In the genomic region with DNA sequence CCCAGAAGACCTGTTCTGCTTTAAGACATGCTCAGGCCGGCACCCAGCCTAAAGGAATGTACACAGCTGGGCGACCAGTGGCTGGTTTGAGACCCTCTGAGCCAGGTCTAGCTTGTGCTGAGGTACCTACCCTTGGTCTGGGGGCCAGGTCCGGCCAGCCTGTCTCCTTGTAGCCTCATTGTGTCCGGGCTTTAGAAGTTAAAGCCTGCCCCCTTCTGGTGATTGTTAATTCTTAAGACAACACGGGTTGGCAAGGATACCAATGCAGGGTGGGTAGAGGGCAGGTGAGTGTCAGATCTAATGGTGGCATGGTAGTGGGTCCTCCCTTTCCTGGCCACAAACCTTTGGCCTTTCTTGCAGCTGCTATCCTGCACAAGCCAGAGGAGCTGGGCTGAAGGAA, we compare ENCODE assay signal across 8 mouse cellular contexts.
DNase-seq lines count a peak whose midpoint lies in the region; ATAC-seq and TF ChIP-seq lines count a peak whose summit lies in the region.

No protein-coding gene starts in this region.

- WGBS in kidney, embryonic 16.5 days = 16% methylated on average over 5 of the region's 5 CpGs
- 21% methylated on average over 5 of the region's 5 CpGs for WGBS in small intestine, adult 2 months

- peak; percentile 77 for ATAC-seq in frontal cortex, adult (ENCODE audit: low TSS enrichment)
- ATAC-seq in kidney, embryonic 16.5 days (ENCODE audit: low FRiP score, low TSS enrichment) = peak; percentile 80
- no peak for ATAC-seq in erythroblast, adult 5-6 weeks (replicated peaks; ENCODE audit: low FRiP score, poor library complexity, severe bottlenecking)

- no peaks in the 10 kb centered on the region for H3K36me3 ChIP-seq in kidney, embryonic 16.5 days (ENCODE audit: insufficient read depth, low read length)
- H3K36me3 ChIP-seq in small intestine, adult 2 months (ENCODE audit: control insufficient read depth, insufficient read depth, low read length) = no peaks in the 10 kb centered on the region

- no peak overlapping the region for H3K4me3 ChIP-seq in kidney, embryonic 16.5 days (ENCODE audit: low read length)
- no peak overlapping the region for H3K4me3 ChIP-seq in small intestine, adult 2 months (ENCODE audit: low read depth, low read length)

- peak; percentile 44 for DNase-seq in ovary, postnatal 14 days (ENCODE audit: low spot score)
- DNase-seq in ovary, postnatal 10 days (ENCODE audit: low spot score) = no peak
- peak; percentile 51 for DNase-seq in cerebellum, adult 8-10 months
- DNase-seq in lung, postnatal 25 days (ENCODE audit: low spot score) = peak; percentile 32

- H3K9me3 ChIP-seq in kidney, embryonic 16.5 days (ENCODE audit: low read length) = peaks cover 2% of the 10 kb centered on the region; the same call in 1 of the 2 replicates

- H3K4me2 ChIP-seq in kidney, embryonic 16.5 days (replicated peaks; ENCODE audit: low read depth, low read length) = no peak overlapping the region

- H3K27ac ChIP-seq in kidney, embryonic 16.5 days (ENCODE audit: low read length) = no peak overlapping the region
- no peak overlapping the region for H3K27ac ChIP-seq in small intestine, adult 2 months (ENCODE audit: insufficient read depth, low read depth, low read length)

- H3K4me1 ChIP-seq in kidney, embryonic 16.5 days (ENCODE audit: insufficient read depth, low read length) = no peaks in the 10 kb centered on the region
- H3K4me1 ChIP-seq in small intestine, adult 2 months (ENCODE audit: control insufficient read depth, insufficient read depth, insufficient read length, low read length) = no peaks in the 10 kb centered on the region

- H3K9ac ChIP-seq in kidney, embryonic 16.5 days (replicated peaks; ENCODE audit: low read length) = no peak overlapping the region

- no peak for TF ChIP-seq POLR2A in small intestine, adult 2 months (IDR thresholded peaks at IDR 0.05; ENCODE audit: low read depth, low read length)

- peak; percentile 23; the same call in 1 of the 2 replicates for TF ChIP-seq CTCF in small intestine, adult 2 months (IDR thresholded peaks at IDR 0.05; ENCODE audit: extremely low read depth, insufficient read length, insufficient replicate concordance, low read depth, low read length)

- no peaks in the 10 kb centered on the region for H3K27me3 ChIP-seq in kidney, embryonic 16.5 days (ENCODE audit: insufficient read depth, low read length)
- no peaks in the 10 kb centered on the region for H3K27me3 ChIP-seq in small intestine, adult 2 months (ENCODE audit: control insufficient read depth, insufficient read depth, low read length)
